Mouse (Mus musculus) limb, embryonic 12.5 days (tissue): Measurements from ENCODE around the gene Evi2b. TPM values are rescaled to one million over a fixed set of nuclear protein-coding genes. Genes with fewer than 3 reads are reported as not detected.

Experiments
- ATAC-seq: fragments of 200-750 bp; cut with Nextera tagmentation; 2 replicates; pipeline ENCODE4 v1.8.0; 2017; ENCODE audit warnings: low read depth, moderate TSS enrichment; ENCODE audit not compliant: insufficient number of reproducible peaks, insufficient read depth, low FRiP score, low TSS enrichment
- H3K27ac ChIP-seq: fragments of 300-500 bp; sonication (generic); 2 replicates; pipeline ENCODE4 v1.5.1; 2016; ENCODE audit warnings: mild to moderate bottlenecking, moderate library complexity
- H3K27me3 ChIP-seq: fragments of 300-500 bp; sonication (generic); 2 replicates; pipeline ENCODE4 v1.6.1; 2016; ENCODE audit warnings: mild to moderate bottlenecking, moderate library complexity
- H3K36me3 ChIP-seq: fragments of 300-500 bp; sonication (generic); 2 replicates; pipeline ENCODE4 v1.6.1; 2016; ENCODE audit warnings: mild to moderate bottlenecking, moderate library complexity
- H3K4me1 ChIP-seq: fragments of 300-500 bp; sonication (generic); replicated peaks from 2 replicates; pipeline ENCODE4 v1.6.1; 2016
- H3K4me2 ChIP-seq: fragments of 300-500 bp; sonication (generic); 2 replicates; pipeline ENCODE4 v1.6.1; 2016; ENCODE audit warnings: mild to moderate bottlenecking, moderate library complexity
- H3K4me3 ChIP-seq: fragments of 300-500 bp; sonication (generic); replicated peaks from 2 replicates; pipeline ENCODE4 v1.5.1; 2016; ENCODE audit warnings: mild to moderate bottlenecking
- H3K9ac ChIP-seq: fragments of 300-500 bp; sonication (generic); replicated peaks from 2 replicates; pipeline ENCODE4 v1.6.1; 2016; ENCODE audit warnings: mild to moderate bottlenecking, moderate library complexity
- H3K9me3 ChIP-seq: fragments of 300-500 bp; sonication (generic); 2 replicates; pipeline ENCODE4 v1.6.1; 2016; ENCODE audit warnings: mild to moderate bottlenecking, moderate library complexity
- WGBS: fragments of 180-500 bp; shearing (Covaris S2); methylation state at CpG from one replicate; pipeline ENCODE4 v1.1.7; 2016; 5-methylcytosine and 5-hydroxymethylcytosine counted together
- polyA plus RNA-seq: library from polyadenylated mRNA; unstranded; fragments of >200 nt; fragmentation: Nextera tagmentation; extraction: Ambion mirVana; gene quantifications from 2 replicates; pipeline ENCODE4 v1.2.1, GENCODE M21; 2016

The Evi2b gene
- polyA plus RNA-seq, 1 experiment from 2014 or later = 0.40 TPM

DNA sequence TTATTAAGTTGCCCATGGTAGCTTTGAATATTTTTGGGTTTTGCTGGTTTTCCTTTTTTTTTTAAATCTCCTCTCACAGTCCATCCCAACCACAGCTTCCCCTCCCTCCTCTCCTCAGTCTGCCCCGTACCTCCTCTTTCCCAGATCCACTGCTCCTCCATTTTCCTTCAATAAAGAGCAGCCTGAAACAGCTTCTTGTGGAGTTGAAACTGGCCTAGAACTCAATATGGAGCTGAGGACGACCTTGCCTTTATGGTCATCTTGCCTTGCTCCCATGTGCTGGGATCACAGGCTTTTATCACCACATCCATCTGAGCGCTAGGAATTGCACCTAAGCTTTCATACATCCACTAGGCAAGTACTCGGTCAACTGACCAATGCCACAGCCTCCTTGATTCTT, 7.9 kb upstream of the Evi2b start:
- 89% methylated on average over 4 of the region's 4 CpGs for WGBS
- no peak overlapping the region for H3K9ac ChIP-seq
- H3K4me3 ChIP-seq = no peak overlapping the region
- no peak overlapping the region for H3K4me2 ChIP-seq
- no peaks in the 10 kb centered on the region for H3K9me3 ChIP-seq
- no peak for ATAC-seq
- H3K27me3 ChIP-seq = no peaks in the 10 kb centered on the region
- H3K27ac ChIP-seq = no peak overlapping the region
- peaks cover 58% of the 10 kb centered on the region for H3K36me3 ChIP-seq
- H3K4me1 ChIP-seq = no peaks in the 10 kb centered on the region

DNA sequence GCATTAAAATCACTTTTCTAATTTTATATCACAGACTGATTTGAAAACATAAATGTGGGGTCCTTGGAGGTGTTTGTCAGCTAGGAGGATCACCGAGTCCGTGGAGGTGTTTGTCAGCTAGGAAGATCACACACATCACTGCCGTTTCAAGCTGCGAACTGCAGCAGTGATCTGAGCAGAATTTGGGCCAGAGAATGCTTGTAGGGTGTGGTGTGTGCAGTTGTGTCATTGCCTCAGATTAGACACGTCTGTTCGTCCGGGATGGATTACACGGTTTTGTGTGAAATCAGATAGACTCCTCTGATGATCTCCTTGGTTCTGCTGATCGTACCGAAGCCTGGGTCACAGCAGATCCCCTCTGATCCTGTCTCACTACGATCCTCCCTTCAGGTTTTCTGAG, 7.2 kb upstream of the Evi2b start:
- Histone ChIP-seq H3K27ac (no peak overlapping the region), H3K9me3 (no peaks in the 10 kb centered on the region), H3K4me3 (no peak overlapping the region), H3K27me3 (no peaks in the 10 kb centered on the region), H3K9ac (no peak overlapping the region), H3K4me1 (no peaks in the 10 kb centered on the region), H3K36me3 (peaks cover 53% of the 10 kb centered on the region), H3K4me2 (no peak overlapping the region)
- no peak for ATAC-seq
- 89% methylated on average over 11 of the region's 11 CpGs for WGBS

DNA sequence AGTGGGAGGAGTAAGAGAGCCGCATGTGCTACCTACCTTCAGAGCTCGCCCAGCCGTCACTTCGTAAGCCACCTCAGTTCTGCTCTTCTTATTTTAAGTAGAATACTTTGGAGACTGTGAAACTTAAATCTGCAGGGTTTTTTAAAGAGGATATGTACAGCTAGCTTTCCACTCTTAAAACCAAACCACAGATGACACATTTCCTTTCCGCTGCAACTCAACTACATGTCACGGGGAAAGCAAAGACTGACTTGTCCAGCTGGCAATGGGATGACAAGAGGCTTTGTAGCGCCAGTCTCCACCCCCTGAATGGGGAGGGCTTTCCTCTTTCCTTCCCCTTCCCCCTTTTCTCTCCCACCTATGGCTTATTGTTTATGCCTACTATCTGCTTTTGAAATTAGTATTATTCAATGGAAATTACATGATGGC, 6.8 kb upstream of the Evi2b start, which contains the start of the genes Evi2 and Evi2a:
Evi2 (minus strand) TSS at position 257 of the 429 bp plus-strand sequence.
Evi2a (minus strand) TSS at position 277 of the 429 bp plus-strand sequence.
- Histone ChIP-seq H3K4me3 (no peak within 1 kb of the TSS), H3K4me1 (no peaks in the 10 kb centered on the region), H3K27ac (no peak within 1 kb of the TSS), H3K36me3 (peaks cover 49% of the 10 kb centered on the region), H3K4me2 (no peak within 1 kb of the TSS), H3K9ac (no peak within 1 kb of the TSS), H3K9me3 (no peaks in the 10 kb centered on the region), H3K27me3 (no peaks in the 10 kb centered on the region)
- ATAC-seq = no peak
- 88% methylated on average over 7 of the region's 7 CpGs for WGBS

DNA sequence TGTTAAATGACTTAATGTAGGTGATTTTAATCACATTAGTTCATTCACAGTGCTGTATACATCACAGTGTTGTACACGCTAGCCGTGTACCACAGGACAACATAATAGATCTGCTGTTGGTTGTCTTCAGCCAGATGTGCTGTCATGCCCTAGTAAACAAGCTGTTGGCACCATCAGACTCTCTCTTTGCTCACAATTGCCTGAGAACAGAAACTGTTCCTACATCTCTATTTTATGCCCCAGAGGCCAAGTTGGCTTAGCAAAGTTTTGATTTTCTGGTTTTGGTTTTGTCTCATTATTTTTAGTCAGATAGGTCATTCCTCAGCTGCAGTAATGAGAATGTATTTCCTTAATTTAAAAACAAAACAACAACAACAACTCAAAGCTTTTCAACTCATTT, 6.2 kb upstream of the Evi2b start:
- Histone ChIP-seq H3K27ac (no peak overlapping the region), H3K4me3 (no peak overlapping the region), H3K36me3 (peaks cover 49% of the 10 kb centered on the region), H3K27me3 (no peaks in the 10 kb centered on the region), H3K4me1 (no peaks in the 10 kb centered on the region), H3K4me2 (no peak overlapping the region), H3K9ac (no peak overlapping the region), H3K9me3 (no peaks in the 10 kb centered on the region)
- no peak for ATAC-seq
- WGBS = 93% methylated on average over 2 of the region's 2 CpGs

DNA sequence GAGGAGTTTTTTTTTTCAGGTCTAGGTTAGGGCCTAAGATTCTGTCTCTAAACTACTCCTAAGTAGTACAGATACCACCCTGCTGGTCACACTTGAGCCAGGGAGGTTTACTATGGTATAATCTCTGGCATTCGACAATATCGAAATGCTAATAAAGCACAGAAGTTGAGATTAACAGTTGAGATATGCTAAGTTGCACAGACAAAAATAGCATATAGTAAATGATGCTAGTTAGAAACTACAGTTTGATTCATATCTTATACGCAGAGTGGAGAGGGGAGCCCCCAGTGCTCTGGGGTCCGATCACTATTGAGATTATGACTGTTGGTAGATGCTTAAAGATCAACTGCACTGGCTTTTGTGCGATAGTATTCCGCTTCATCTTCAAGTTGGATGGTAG, 5.7 kb upstream of the Evi2b start:
- Histone ChIP-seq H3K4me3 (no peak overlapping the region), H3K36me3 (peaks cover 48% of the 10 kb centered on the region), H3K9me3 (no peaks in the 10 kb centered on the region), H3K27me3 (no peaks in the 10 kb centered on the region), H3K4me1 (no peaks in the 10 kb centered on the region), H3K4me2 (no peak overlapping the region), H3K9ac (no peak overlapping the region), H3K27ac (no peak overlapping the region)
- 92% methylated on average over 6 of the region's 6 CpGs for WGBS
- ATAC-seq = no peak

DNA sequence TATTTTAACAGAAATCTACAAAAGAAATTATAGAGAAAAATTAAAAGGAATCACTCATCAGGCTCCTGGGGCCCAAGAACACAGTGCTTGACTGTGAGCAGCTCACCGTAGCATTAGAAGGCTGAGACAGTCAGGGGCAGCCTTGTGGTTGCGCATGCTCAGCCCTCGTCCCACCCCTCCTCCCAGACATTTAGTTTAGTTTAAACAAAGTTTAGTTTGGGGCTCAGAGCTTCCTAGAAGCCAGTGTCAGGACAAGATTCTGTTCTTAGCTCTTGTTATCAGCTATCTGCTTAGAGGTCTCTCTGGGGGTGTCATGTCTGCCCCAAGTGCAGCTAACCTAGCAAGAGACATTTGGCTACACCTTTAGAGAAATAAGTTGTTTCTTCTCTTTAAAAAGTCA, 5.0 kb upstream of the Evi2b start:
- WGBS = 88% methylated on average over 3 of the region's 3 CpGs
- H3K36me3 ChIP-seq = peaks cover 50% of the 10 kb centered on the region

DNA sequence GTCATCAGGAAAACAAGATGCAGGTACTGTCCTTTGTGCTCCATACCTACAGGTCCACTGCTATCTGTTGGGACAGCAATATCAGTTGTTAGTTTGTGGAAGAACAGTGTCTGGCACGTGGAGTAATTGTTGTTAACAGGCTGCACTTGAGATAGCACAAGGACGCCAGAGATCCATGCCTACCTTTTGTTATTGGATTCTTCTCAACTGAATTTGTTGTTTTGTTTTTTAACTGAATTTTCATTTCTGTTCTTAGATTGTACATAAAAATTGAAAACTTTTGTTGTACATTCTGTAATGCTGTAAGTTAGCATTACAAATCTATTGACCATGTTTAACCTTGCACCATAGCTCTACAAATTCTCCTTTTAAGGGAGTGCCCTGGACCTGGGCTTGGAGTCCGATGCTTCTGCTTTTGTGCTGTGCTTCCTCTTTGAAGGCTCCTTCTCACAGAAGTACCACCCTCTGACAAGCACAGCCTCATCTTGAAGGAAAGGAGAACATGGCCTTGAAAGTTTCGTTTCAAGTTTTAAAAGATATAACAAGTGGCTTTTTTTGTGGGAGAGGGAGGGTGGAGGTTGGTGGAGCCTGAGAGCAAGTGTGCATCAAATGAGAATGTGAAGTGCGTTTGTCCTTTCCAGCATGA, 4.3 kb upstream of the Evi2b start:
- Histone ChIP-seq H3K27ac (no peak overlapping the region), H3K36me3 (peaks cover 48% of the 10 kb centered on the region), H3K4me1 (no peaks in the 10 kb centered on the region), H3K4me2 (no peak overlapping the region), H3K27me3 (no peaks in the 10 kb centered on the region), H3K9ac (no peak overlapping the region), H3K9me3 (no peaks in the 10 kb centered on the region), H3K4me3 (no peak overlapping the region)
- no peak for ATAC-seq
- WGBS = 90% methylated on average over 5 of the region's 5 CpGs

More for the DNA sequence above, 5.0 kb upstream of the Evi2b start:
- Histone ChIP-seq H3K4me1 (no peaks in the 10 kb centered on the region), H3K4me3 (no peak overlapping the region), H3K27ac (no peak overlapping the region), H3K4me2 (no peak overlapping the region), H3K9ac (no peak overlapping the region), H3K9me3 (no peaks in the 10 kb centered on the region), H3K27me3 (no peaks in the 10 kb centered on the region)
- ATAC-seq = no peak

DNA sequence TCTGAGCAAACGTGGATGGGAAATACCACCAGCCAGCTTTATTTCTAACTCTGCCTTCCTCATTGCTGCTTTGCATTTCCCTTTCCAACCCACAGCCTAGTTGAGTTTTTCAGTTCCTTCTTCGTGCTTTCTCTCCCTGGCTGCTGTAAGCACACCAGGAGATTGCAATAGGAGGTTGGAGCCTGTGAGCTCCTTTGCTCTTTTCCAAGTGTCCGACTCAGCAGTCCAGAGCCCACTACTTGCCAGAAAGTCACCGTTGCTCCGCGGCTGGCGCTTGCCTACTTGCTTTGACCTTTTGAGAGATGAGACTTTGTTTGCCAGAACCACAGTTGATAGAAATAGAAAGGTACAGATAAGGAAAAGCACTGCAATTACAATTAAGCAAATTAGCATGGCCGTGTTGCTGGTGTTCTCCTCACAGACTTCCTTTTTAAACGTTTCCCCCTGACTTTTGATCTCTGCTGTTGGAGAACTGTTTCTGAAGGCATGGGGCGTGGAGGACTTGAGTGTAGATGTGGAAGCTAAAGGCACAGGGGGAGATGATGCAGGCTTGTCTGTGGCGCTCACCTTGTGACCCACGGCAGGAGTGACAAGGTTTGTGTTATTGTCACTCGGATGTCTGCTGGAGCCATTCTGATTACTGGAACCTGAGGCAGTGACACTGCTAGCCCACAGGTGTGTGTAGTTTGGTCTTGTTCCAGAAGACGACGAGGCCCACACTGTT, 3.6 kb upstream of the Evi2b start:
- 79% methylated on average over 15 of the region's 15 CpGs for WGBS
- ATAC-seq = no peak
- no peaks in the 10 kb centered on the region for H3K27me3 ChIP-seq

DNA sequence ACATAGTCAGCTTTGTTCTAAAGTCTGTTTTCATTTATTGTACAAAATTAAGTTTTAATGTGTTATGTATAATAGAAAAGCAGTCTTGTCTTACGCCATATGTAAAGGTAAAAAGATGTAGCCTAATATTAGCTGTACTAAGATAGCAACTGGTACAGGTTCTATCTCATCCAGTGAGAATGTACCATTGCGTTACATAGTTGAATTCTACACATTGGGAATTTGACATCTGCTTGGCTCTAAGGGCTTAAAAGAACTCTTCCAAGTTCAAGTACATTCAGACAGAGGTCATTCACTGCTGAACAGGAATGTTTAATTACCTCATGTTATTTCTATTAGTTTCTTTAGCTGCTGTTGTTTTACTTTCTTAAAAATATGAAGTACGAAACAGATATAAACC, 3.0 kb upstream of the Evi2b start:
- Histone ChIP-seq H3K36me3 (peaks cover 40% of the 10 kb centered on the region), H3K4me1 (no peaks in the 10 kb centered on the region), H3K9ac (no peak overlapping the region), H3K27me3 (no peaks in the 10 kb centered on the region), H3K4me3 (no peak overlapping the region), H3K4me2 (no peak overlapping the region), H3K9me3 (no peaks in the 10 kb centered on the region), H3K27ac (no peak overlapping the region)
- 95% methylated on average over 3 of the region's 3 CpGs for WGBS
- no peak for ATAC-seq

More for the DNA sequence above, 3.6 kb upstream of the Evi2b start:
- Histone ChIP-seq H3K9ac (no peak overlapping the region), H3K9me3 (no peaks in the 10 kb centered on the region), H3K4me1 (no peaks in the 10 kb centered on the region), H3K4me2 (no peak overlapping the region), H3K36me3 (peaks cover 44% of the 10 kb centered on the region), H3K4me3 (no peak overlapping the region), H3K27ac (no peak overlapping the region)

DNA sequence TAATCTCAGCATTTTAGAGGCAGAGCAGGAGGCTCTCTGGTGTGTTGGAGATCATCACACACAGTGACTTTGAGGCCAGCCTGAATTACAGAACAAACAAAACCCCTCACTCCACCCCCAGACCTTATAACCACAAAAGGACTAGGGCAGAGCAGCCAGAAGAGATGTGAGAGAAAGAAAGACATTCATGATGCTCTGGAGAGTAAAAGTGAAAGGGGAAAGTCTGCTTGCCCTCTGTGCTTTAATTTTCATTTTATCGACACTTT, 681 bp upstream of the Evi2b start:
- Histone ChIP-seq H3K27ac (no peak overlapping the region), H3K9ac (no peak overlapping the region), H3K27me3 (no peaks in the 10 kb centered on the region), H3K9me3 (no peaks in the 10 kb centered on the region), H3K36me3 (peaks cover 30% of the 10 kb centered on the region), H3K4me3 (no peak overlapping the region), H3K4me1 (no peaks in the 10 kb centered on the region), H3K4me2 (no peak overlapping the region)
- WGBS = 86% methylated on average over 1 of the region's 1 CpGs
- ATAC-seq = no peak

DNA sequence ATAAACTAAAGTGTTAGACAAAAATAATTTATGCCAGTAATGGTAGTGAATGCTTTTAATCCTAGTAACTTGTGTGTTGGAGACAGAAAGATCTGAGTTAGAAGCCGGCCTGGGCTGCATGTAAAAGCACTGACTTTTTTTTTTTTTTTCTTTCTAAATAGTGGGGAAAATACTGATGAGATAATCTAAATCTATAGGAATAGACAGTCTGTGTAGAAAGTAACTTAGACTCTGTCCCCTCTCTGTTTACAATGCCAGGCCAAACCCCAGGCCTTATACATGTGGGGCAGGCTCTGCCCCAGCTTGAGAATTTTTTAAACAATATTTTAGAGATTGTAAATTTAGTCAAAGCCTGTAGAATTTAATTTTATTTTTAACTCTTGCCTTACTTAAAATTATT, 618 bp downstream of the Evi2b start:
- H3K9me3 ChIP-seq = no peaks in the 10 kb centered on the region
- no peak for ATAC-seq
- no peaks in the 10 kb centered on the region for H3K27me3 ChIP-seq
- H3K9ac ChIP-seq = no peak overlapping the region
- H3K4me1 ChIP-seq = no peaks in the 10 kb centered on the region
- H3K4me2 ChIP-seq = no peak overlapping the region
- H3K27ac ChIP-seq = no peak overlapping the region
- H3K4me3 ChIP-seq = no peak overlapping the region
- WGBS = 90% methylated on average over 1 of the region's 1 CpGs
- H3K36me3 ChIP-seq = peaks cover 18% of the 10 kb centered on the region

DNA sequence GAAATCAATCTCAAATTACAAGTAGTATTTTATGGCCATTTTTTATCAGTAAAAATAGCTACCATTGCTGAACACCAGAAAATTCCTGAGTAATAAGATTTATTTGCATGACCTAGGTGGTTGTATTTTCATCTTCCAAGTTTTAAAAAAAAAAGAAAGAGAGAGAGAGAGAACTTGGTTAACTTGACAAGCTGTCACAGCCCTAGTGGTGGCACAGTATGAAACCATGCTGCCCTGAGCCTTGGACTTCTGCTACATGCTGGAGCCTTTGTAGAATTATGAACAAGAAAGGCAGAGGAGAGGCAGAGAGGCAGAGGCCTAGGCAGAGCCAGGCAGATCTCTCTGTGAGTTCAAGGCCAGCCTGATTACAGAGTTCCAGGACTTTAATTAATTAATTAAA, 1.6 kb downstream of the Evi2b start:
- peaks cover 8% of the 10 kb centered on the region for H3K36me3 ChIP-seq
- H3K9me3 ChIP-seq = no peaks in the 10 kb centered on the region
- no peak for ATAC-seq

More for the DNA sequence above, 1.6 kb downstream of the Evi2b start:
- Histone ChIP-seq H3K4me3 (no peak overlapping the region), H3K4me2 (no peak overlapping the region), H3K27ac (no peak overlapping the region), H3K4me1 (no peaks in the 10 kb centered on the region), H3K27me3 (no peaks in the 10 kb centered on the region), H3K9ac (no peak overlapping the region)
